Mouse (Mus musculus) kidney, postnatal 36 days (tissue): Measurements from ENCODE around the gene Trpv4.
A peak's percentile ranks its signal among the peaks of the same experiment; 100 is the strongest.

ENCODE experiments used
- DNase-seq, 2 experiments: peaks; one replicate each; pipeline ENCODE4 v3.0.0; 2021 to 2022; ENCODE audit warnings: mixed read lengths in 2 of 2

Trpv4 gene

DNA sequence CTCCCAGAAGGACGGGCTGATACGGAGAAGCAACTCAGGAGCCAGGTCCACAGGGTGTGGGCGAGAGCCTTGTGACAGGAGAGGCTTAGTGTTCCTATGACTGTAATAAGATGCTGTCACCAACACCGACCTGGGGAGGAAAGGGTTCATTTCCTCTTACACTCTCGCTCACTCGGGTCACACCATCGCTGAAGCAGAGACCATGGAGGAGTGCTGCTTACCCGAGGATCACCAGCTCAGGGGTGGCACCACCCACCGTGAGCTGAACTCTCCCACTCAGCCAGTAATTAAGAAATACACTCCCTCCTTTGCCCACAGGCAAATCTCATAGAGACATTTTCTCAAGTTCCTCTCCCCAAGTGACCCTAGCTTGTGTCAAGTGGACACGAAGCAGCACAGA, 69.8 kb downstream of the Trpv4 start:
- no peak for DNase-seq

DNA sequence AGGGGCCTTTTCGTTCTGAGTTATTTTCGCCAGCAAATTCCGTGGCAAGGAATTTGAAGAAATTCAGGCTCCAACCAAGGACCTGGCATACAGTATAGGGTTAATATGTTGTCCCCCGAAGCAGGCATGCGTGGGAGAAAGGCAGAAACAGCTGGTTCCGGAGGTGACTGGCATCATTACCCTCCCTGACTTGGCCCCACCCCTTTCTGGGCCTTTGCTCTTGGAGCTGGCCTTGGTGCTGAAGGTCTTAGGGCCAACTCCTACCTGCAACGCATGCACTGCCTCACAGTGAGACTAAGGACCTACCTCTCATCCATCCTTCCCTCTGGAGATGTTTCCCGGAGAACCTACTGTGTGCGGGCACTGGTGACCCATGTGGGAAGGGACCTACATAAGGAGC, 70.3 kb downstream of the Trpv4 start:
- DNase-seq: peak; percentile 91 to 93

DNA sequence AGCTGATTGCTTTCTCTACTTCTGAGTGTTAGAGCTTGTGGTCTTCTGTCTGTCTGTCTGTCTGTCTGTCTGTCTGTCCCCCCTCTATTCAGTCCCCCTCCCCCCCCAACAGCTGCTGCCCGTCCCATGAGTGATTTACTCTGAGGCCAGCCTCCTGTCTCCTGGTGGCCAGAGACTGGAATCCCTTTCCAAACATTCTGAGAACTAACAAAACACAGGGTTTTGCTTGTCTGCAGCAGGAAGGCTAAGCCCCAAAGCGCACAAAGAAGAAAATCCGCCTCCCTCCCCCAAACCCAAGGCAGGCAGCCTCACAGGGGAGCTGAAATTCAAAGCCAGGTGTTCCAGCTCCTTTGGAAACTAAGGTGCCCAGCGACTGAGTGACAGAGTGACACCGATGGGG, 72.5 kb downstream of the Trpv4 start:
- no peak for DNase-seq

DNA sequence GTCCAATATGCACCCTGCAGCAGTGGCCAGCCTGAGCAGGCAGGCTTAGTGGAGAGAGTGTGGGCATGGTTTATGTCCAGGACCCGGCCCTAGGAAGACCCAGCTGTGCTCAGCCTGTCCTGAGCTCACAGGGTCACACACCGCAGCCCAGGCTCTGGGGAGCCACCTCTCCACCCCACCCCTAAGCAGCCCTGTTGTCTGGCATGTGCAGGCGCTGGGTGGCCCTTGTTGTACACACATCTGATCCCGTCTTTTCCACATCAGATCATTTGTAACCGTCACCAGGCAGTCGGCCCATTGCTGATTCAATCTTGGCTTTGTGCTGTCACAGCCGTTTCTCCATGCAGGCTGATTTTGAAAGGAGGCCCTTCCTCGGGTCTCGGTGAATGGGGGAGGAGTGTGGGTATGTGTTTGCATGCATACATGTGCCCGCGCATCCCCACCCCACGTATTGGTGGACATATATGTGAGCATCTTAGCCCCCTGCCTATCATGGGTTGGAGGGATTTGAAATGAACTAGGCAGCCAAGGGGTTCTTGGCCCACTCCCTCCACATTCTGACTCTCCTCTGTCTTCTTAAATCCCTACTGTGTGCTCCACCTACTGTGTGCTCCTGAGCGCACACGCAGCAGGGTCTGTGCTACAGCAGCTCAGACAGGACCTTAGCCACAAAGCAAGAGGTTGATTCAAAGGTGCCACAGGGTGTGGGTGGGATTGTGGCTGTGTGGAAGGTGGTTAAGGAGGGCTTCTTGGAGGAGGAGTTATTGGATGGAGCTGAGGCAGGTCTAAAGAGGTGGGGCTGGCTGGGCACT, 73.7 kb downstream of the Trpv4 start:
- no peak for DNase-seq

DNA sequence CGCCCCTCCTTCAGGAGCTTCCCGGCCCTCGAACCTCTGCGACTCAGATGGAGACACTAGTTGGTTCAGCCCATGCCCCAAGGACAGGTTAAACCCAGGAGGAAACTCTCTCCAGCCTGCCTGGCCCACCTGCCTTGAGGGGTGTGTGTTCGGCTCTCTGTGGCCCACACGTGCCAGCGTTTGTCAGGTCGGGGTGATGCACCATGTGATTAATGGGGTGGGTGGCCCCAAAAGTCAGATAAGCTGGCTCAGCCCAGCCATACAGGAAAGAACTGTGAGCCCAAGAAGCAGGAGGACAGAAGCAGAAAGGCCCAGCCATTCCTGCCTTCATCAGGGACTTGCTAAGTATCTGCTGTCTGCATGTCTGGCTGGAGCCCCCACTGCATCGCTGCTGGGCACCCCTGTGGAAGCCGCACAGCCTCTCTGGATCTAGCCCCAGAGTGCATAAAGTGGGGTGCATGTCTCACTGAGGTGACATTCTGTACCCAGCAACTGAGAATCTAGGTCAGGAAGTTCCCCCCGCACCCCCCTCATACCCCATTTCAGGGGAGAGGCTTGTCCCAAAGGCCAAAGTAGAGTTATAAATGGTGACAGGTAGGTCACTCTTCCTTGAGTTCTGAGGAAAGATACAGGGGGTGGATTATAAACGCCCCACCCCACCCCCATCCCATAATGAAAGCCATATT, 74.6 kb downstream of the Trpv4 start:
- no peak for DNase-seq

DNA sequence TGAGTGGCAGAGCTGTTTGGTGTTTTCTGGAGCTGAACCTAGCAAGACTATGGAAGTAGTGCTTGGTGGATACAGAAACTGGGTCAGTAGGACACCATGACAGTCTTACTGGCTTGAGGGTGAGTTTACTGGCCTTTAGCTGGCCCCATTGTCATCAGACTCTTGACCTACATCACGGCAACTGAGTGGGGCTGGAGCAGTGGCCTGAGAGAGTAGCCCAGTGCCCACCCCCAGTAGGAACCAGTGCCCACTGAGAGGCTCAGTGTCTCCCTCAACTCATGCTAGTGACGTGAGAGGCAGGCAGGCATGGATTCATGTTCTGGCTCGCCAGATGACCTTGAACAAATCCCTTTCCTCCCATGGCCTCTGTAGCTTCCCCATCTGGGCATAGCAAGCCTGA, 75.2 kb downstream of the Trpv4 start:
- no peak for DNase-seq

DNA sequence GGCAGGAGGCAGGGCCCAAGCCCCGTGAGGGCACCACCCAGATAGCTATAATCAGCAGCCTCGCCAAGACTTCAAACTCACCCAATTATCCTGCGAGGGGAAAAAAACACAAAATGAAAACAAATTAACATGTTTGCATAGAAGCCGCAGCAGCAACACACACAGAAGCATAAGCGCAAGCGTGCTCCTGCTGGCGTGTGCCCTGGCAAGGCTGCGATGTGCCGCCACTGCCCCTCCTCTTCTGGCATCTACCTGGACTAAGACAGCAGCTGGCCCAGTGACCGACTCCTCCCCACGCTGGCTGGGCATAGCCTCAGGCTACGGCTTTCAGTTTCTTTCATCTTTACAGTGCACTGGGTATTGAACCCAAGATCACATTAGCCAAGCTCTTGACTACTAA, 76.7 kb downstream of the Trpv4 start:
- peak in 1 of 2 experiments; percentile 51 for DNase-seq

DNA sequence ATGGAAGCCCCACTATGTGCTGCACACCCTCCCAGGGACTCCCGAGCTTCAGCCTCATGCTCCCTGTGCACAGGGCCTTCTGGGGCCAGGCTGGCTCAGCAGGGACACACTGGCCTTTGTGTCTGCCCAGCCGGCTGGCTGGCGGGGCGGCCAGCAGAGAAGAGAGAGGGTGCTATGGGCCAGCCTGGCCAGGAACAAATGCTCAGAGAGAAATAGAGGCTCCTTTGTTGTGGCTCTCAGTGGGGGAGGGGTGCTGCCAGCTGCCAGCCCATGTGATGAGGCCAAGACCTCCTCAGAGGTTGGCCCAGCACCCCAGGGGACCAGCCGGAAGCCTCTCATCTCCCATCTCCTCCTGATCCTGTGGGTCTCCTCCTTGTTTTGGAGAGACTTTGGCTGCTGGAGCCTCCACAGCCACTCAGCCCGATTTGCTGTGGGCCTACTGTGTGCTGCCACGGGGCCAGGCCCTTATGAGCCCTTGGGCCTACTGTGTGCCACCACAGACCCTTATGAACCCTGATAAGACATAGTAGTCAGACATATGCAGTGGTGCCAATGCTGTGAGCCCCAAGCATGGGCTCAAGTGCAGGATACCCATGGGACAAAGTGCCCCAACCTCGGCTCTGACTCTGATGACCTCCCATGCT, 78.4 kb downstream of the Trpv4 start:
- no peak for DNase-seq

DNA sequence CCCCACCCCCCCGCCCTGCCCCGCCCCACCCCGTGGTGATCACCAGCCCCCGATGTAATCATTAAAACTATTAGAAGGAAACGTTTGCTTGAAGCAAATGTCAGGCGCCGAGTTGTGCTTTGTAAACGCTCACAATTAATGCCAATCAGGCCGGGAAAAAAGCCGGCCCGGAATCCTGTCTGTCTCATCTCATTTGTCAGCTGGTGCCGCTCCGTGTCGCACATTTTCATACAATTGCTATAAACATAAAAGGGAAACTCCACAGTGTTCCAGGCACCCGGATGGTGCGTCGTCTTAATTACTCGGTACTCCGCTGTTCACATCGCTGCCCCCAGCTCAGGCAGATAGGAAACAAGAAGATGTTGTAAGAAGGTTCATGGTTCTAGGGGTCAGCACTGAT, 79.9 kb downstream of the Trpv4 start:
- DNase-seq: no peak

DNA sequence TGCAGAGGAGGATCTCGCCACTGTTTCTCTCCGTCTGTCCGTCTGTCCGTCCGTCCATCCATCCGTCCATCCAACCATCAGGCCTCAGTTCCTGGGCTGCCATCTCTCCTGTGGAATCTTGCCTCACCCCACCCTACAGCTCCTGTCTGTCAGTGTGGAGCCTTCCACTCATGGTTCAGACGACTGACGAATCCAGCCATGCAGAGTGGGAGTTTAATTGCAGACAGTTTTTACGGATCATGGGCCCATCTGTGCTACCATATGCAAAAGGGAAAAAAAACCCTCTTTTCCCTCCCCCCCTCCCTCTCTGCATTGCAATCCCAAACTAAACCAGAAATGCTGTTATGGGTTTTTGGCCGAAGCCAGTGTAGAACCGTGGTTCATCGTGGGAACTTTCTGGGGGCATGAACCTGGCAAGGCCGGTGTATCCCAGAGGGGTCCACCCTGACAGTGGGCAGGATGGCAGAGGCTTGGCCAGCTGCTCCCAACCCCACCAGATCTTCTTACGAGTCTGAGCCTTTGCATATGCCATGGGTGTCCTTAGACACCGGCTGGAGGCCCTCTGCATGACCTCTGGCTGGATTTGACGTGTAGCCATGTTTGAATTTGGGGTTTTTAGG, 82.1 kb downstream of the Trpv4 start:
- no peak for DNase-seq

DNA sequence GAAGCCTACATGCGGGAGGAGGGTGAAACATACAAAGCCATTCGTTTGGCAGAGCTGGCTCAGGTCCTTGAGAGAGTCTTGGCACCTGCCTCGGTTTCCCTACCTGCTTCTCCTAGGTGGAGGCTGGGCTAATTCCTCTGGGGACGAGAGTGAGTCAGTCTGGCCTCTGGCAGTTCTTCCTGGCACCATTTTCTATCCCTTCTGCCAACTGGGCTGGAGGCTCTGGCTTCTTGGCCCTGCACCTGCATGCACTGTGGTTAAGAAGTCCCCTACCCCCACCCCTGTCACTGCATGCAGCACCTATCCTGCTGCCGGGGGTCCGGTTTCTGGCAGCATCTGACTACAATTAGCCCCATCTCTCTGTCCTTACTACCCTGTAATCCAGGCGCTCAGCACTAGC, 82.7 kb downstream of the Trpv4 start:
- DNase-seq: peak in 1 of 2 experiments; percentile 23

DNA sequence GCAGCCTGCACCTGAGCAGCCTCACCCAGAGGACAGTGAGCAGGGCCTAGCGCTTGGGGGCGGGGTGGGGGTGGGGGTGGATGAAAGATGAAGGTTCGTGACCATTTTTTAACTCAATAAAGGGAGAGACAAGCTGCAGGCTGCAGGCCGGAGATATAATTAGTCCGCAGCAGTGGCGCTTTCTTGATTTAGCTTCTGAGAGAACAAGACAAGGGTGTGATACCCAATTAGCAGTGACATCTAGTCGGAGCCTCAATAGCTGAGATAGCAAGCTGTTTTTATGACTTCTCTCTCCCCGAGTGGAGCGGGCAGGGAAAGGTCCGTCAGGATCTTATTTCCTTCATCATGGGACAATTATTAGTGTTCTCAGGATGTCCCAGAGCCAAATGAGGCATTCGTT, 83.2 kb downstream of the Trpv4 start:
- DNase-seq: no peak

DNA sequence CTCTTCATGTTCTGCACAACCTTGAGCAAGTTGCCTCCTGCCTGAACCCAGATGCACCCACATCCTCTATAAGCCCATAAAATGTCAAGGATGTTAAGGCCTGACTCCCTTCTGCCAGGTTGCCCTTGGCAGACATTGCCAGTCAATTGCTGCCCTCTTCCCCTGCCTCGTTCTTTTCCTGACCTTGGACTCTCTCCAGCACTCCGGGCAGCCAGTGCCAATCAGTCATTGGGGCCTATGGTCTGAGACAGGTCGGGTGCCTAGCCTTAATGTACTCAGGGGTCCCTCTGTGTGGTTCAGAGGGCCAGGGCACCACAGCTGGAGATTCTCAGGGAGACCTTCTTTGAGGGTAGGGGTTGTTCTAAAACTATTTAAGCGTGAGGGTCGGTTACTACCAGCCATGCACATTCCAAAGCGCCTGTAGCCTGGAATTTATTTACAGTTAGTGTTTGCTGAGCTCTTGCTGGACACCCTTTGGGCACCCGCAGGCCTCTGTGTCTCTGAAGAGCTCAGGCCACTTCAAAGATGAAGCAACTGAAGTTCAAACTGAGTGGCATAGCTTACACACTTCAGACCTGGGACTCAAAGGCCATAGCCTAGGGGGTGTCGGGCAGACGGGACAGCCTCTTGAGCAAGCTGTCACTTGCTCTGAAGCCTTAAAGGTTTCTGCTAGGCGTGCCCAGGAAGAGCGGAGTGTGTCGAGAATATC, 84.1 kb downstream of the Trpv4 start:
- DNase-seq: peak; percentile 51 to 54

DNA sequence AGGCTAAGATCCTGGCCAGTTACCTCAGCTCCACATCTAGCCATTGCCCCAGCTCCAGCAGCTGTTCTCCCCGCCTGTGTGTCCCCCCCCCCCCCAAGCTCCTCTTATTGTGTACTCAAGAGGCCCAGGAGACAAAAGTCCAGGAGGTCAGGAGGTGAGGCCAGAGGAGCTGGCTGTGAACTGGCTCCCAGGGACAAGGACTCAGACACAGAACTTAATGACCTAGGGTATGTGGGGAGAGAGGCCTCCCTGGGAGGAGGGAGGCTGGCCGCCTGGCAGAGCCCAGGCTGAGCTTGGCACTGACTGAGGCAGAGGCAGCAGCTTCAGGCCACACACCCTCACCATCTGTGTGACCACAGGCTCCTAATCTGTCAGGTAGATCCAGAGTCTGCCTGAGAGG, 85.2 kb downstream of the Trpv4 start:
- DNase-seq: peak; percentile 42 to 65
